Mouse (Mus musculus) erythroblast, embryonic 14.5 days (primary cell): ENCODE data around the gene Prkcg.

Experiments used
- GATA1 ChIP-seq: IDR thresholded peaks from 2 replicates; pipeline ENCODE4 v1.6.1; 2012; ENCODE audit warnings: low read length, inconsistent platforms, mixed read lengths
- TAL1 ChIP-seq: IDR thresholded peaks from 3 replicates; pipeline ENCODE4 v1.6.1; 2012; ENCODE audit warnings: low read length, inconsistent platforms, mixed read lengths

- TF ChIP-seq TAL1 (no peak), GATA1 (no peak)
Observed at GRCm38 (mm10) chr7:3320856-3321255, 31.9 kb downstream of the Prkcg start.
